Mouse (Mus musculus) T-helper 17 cell (primary cell): Measurements from ENCODE around the gene Gm47995.

Source experiments
- in situ Hi-C, 2 experiments: fragments of 300-600 bp; cut with MboI, MseI; formaldehyde crosslinking; loops; 1 replicate in 1 of 2; 2 replicates in 1 of 2; pipeline ENCODE4 v1.15.1; 2025; ENCODE audit warnings: high pct_unique_total_duplicates in 2 of 2

Gene Gm47995

GRCm38 (mm10) chr1:151228320-151228989 is 30.2 kb downstream of the Gm47995 start:
- in situ Hi-C loops = no loop called here

DNA sequence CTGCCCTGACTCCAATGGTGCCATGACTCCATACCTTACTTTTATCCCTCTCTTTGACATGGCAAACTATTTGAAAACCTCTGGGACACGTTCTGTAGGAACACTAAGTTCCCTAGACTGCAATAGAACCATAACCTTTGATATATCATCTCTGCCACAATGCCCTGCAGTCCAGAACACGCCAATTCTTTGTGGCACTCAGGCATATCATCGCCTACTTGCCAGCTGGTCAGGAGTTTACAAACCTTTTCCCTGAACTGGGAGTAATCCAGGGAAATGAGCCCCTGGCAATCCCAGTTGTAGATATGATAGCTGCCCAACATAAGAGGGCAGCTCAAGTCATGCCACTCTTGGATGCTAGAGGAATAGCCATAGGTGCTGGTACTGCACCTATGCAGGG is 34.1 kb downstream of the Gm47995 start:
- in situ Hi-C loops = no loop called here

- in situ Hi-C loops = no loop called here
Observed at GRCm38 (mm10) chr1:151233756-151234155, 35.5 kb downstream of the Gm47995 start.

DNA sequence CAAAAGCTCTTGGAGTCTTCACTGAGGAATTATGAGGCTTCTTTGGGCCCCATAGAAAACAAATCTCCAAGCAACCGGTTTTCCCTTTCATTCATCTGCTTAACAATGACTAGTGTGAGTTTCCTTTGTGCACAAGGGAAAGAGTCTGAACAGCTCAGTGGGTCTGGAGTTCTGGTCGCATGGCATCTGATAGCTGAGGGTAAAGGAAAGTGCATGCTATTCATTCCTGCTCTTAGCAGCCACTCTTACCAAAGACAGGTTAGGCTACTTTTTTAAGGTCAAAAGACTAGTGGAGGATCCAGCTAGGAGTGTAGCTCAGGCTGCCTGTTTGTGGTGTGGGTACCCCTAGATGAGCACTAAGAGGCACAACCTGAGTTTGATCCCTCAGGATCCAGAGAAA is 37.3 kb downstream of the Gm47995 start:
- in situ Hi-C loops = no loop called here

DNA sequence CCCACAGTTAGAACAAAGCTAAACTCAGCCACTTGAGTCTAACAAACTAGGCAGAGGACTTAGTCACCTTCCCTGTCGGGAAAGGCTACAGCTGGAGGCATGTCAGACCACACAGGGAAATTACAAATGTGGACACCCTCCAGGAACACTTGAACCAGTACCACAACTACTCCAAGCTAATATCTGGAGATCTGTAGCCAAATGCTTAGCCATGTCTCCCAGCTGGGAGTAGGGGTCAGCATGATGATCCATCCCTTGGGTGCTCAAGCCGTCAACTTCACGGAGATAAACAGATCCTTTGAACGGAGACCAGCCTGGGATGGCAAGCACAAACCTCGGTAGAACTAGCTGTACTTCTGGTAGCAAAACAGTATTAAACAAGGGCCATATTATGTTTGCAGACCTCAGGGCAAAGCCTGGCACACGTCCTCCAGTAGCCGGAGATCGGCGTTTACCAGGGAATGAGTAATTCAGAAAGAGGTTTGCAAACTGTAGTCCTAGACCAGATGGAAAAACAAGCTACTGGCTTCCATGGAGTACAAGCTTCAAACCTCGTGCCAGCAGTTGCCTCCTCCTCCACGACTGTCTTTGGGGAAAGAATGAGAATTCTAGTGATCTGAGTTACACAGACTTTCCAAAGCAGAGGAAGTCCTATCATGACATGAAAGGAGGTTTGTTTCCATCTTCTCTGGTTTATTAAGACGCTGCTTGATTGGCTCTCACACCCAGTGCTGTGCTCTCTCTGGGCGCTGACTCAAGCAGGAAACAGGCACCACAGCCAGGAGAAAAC is 38.1 kb downstream of the Gm47995 start:
- in situ Hi-C loops = no loop called here

DNA sequence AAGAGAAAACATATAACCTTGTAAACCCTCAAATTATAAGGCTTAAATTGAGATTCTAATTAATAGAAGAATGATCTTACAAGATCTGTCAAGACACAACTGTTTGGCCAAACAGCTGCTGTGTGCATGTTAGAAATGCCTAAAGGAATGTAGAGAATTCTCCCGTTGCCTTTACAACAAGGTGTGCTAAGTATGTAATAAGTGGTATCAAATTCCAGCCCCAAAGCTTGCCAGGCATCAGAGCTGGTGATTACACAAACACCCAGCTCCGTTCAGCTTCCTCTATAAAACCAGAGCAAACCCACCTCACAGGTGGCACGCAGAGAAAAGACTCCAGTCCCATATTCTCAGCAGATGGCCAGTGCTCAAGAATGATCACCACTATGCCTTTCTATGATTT is 39.5 kb downstream of the Gm47995 start:
- in situ Hi-C loops = no loop called here

DNA sequence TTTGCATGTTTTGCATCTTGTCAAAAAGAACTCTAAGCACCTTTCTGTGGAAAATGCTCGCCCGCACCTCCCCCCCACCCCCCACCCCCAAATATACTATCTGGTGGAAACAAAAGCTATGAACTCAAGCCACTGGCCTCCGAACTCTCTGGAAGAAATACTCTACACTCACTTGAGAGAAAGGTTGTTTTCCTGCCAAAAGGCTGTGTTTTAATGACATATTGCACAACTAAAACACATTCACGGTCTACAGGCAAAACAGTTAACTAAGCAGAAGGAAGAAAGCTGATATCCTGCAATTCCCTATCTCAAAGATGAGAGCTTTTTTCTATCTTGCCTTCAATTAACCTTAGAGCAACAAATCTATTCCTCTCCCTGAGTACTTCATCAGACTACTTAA is 45.1 kb downstream of the Gm47995 start:
- in situ Hi-C loops = loop anchor here in 1 of 2 experiments (10.0 kb wide), 1 partner anchor 1791 kb away; no protein-coding TSS in a partner anchor

- in situ Hi-C loops = loop anchor here in 1 of 2 experiments (10.0 kb wide), 1 partner anchor 1791 kb away; no protein-coding TSS in a partner anchor
Observed at GRCm38 (mm10) chr1:151244013-151244412, 45.8 kb downstream of the Gm47995 start.

GRCm38 (mm10) chr1:151244761-151245160 is 46.5 kb downstream of the Gm47995 start:
- in situ Hi-C loops = loop anchor here in 1 of 2 experiments (10.0 kb wide), 1 partner anchor 1790 kb away; no protein-coding TSS in a partner anchor

DNA sequence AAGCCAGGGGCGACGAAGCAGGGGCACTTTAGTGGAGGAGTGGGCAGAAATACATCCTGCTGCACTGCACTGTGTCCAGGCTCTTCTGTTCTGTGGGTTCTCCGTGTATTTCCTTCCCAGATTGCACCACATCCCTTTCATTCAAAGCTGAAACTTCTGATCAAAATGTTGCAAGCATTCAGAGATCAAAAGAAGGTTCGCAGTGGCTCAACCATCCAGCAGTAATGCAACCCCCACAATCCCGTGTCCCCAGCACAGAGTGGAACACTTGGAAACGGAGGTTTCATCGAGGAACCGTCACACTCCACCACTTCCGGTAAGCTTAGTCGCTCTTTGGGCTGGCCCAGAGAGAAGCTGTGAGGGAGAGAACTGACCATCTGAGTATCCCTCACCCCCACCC is 46.9 kb downstream of the Gm47995 start:
- in situ Hi-C loops = loop anchor here in 1 of 2 experiments (10.0 kb wide), 1 partner anchor 1790 kb away; no protein-coding TSS in a partner anchor

DNA sequence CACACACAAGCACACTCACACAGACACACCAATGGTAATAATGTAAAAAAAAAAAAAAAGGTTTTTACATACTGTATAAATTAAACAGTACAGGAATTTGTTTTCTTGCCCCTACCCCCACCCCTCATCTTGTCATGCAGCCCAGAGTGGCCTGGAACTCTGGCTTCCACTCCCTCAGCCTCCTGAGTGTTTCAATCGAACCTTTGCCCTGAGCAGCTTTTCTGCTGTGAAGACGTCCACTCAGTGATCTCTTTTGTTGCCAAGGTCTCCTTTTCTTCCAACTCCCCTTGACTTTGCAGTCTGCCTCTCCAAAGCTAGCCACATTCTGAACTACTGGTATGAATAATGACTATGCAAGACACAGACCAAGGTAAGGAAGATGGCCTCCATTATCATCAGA is 47.6 kb downstream of the Gm47995 start:
- in situ Hi-C loops = loop anchor here in 1 of 2 experiments (10.0 kb wide), 1 partner anchor 1789 kb away; no protein-coding TSS in a partner anchor
